ENCODE assay signal across 8 mouse cellular contexts in the genomic region with DNA sequence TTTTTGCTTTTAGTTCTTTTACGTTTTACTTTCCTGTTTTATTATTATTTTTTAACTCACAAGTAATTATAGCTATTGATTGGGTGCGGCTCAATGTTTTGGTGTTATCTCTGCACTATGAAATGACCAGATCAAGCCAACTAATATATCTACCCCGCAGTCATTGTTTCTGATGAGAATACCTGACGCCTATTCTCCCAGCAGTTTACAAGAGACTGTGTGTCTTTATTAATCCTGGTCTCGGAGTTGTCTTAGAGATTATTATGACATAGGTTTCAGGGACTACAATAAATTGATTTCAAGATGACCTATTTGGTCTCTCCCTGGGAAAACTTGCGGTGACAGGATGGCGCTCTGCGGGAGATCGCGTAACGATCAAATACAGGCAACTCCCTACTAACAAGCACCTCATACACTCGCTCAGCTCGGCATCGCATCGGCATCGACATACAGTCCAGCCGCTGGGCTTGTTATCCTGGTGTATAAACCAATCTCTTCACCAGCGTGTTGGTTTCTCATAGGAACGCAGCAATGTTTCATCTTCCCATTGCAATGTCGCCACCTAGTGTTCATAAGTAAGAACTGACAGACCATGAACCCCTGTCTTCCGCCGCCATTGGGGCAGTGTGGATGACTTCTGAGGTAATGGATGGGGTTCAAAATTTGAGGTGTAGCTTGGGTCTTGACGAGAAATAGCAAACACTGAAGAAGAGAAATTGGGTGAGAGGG. TPM values are rescaled to one million over a fixed set of nuclear protein-coding genes. Genes with fewer than 3 reads are reported as not detected.
DNase-seq lines count a peak whose midpoint lies in the region; ATAC-seq and TF ChIP-seq lines count a peak whose summit lies in the region.

No protein-coding gene starts in this region.

- in situ Hi-C loops in Patski (cut with MboI; ENCODE audit: low pct_unique_long_range_greater_than_20kb): loop anchor here (5.0 kb wide), 1 partner anchor 72 kb away; no protein-coding TSS in a partner anchor

- no peak for ATAC-seq in Patski
- peak; percentile 89 for ATAC-seq in hindbrain, embryonic 13.5 days (ENCODE audit: low FRiP score)

- CTCF ChIA-PET in Patski (lab: Charles Lee): interaction anchor here (0.7 to 4.6 kb wide), 14 partner anchors 16 to 271 kb away, joined by 3 to 31 read pairs (median 4); no protein-coding TSS in a partner anchor

- H3K4me3 ChIP-seq in cerebellum, adult 2 months (replicated peaks; ENCODE audit: insufficient read depth, low read depth, low read length): peak overlapping the region; percentile 15
- no peak overlapping the region for H3K4me3 ChIP-seq in hindbrain, embryonic 13.5 days

- DNase-seq in Patski (ENCODE audit: low read depth, low spot score): no peak
- peak; percentile 67 to 68 for DNase-seq in cerebellum, adult 2 months
- peak; percentile 81 for DNase-seq in forelimb bud, embryonic 11.5 days (ENCODE audit: low read depth, low spot score)
- peak; percentile 70 to 75 for DNase-seq in layer of hippocampus, postnatal 10 days (ENCODE audit: low spot score in 2 of 2)
- DNase-seq in lung, postnatal 10 days: peak; percentile 76
- peak; percentile 87 for DNase-seq in retina, postnatal 1 day
- DNase-seq in urinary bladder, postnatal 36 days (ENCODE audit: low spot score in 2 of 2): peak; percentile 47 to 50

- WGBS in cerebellum, adult 2 months: 24% methylated on average over 23 of the region's 23 CpGs
- 24% methylated on average over 23 of the region's 23 CpGs for WGBS in hindbrain, embryonic 13.5 days

- TF ChIP-seq POLR2A in cerebellum, adult 2 months (IDR thresholded peaks at IDR 0.05; ENCODE audit: borderline replicate concordance, insufficient read depth, low read length): no peak

- no peaks in the 10 kb centered on the region for H3K36me3 ChIP-seq in hindbrain, embryonic 13.5 days

- H3K27ac ChIP-seq in cerebellum, adult 2 months (ENCODE audit: insufficient read depth, low read length): no peak overlapping the region
- H3K27ac ChIP-seq in hindbrain, embryonic 13.5 days: no peak overlapping the region

- peak overlapping the region; percentile 45 for H3K4me2 ChIP-seq in hindbrain, embryonic 13.5 days

- TF ChIP-seq CTCF in Patski (IDR thresholded peaks at IDR 0.05): peak; percentile 90
- peak; percentile 85 for TF ChIP-seq CTCF in cerebellum, adult 2 months (IDR thresholded peaks at IDR 0.05; ENCODE audit: borderline replicate concordance, insufficient read depth, low read depth, low read length)

- H3K9ac ChIP-seq in hindbrain, embryonic 13.5 days: peak overlapping the region; percentile 49; the same call in 1 of the 2 replicates

- peaks cover 3% of the 10 kb centered on the region; the same call in 1 of the 2 replicates for H3K4me1 ChIP-seq in cerebellum, adult 2 months (ENCODE audit: control insufficient read depth, insufficient read depth, low read length)
- peaks cover 6% of the 10 kb centered on the region for H3K4me1 ChIP-seq in hindbrain, embryonic 13.5 days (replicated peaks)

- H3K9me3 ChIP-seq in hindbrain, embryonic 13.5 days: no peaks in the 10 kb centered on the region

- H3K27me3 ChIP-seq in Patski: no peaks in the 10 kb centered on the region
- no peaks in the 10 kb centered on the region for H3K27me3 ChIP-seq in cerebellum, adult 2 months (ENCODE audit: control insufficient read depth, insufficient read depth, low read length)
- peaks cover 4% of the 10 kb centered on the region; the same call in 1 of the 2 replicates for H3K27me3 ChIP-seq in hindbrain, embryonic 13.5 days

- POLR2A ChIA-PET in Patski (lab: Charles Lee): no interaction called here

RNA-seq across cellular contexts. Expression of a gene that starts 31.2 kb away (rescaled TPM):
- 0.40 TPM for polyA plus RNA-seq in Patski (2021)
- polyA plus RNA-seq in cerebellum, adult 2 months (2012; rRNA removed): 0.62 and 1.0 TPM in 2 replicates
- polyA plus RNA-seq in hindbrain, embryonic 13.5 days (2015; fragmentation: Nextera tagmentation; extraction: Ambion mirVana): 0.65 TPM in 2 replicates
- total RNA-seq in layer of hippocampus, postnatal 10 days (2021): 1 to 10 TPM in 1 of 2 experiments, under 1 TPM in 1; 0.98 to 2.4 TPM

RNA-seq across cellular contexts. Expression of a gene that starts 34.0 kb away (rescaled TPM):
- polyA plus RNA-seq in Patski (2021): not detected
- 0.67 and 0.74 TPM in 2 replicates for polyA plus RNA-seq in cerebellum, adult 2 months (2012; rRNA removed)
- not detected in 2 replicates for polyA plus RNA-seq in hindbrain, embryonic 13.5 days (2015; fragmentation: Nextera tagmentation; extraction: Ambion mirVana)
- total RNA-seq in layer of hippocampus, postnatal 10 days (2021): under 1 TPM; 0.32 to 0.47 TPM
